Mouse (Mus musculus) stomach, postnatal 0 days (tissue): Measurements from ENCODE around the gene Praf2. TPM values are rescaled to one million over a fixed set of nuclear protein-coding genes. Genes with fewer than 3 reads are reported as not detected.

Experiments
- ATAC-seq: fragments of 200-750 bp; cut with Nextera tagmentation; 2 replicates; pipeline ENCODE4 v1.8.0; 2017; ENCODE audit not compliant: low FRiP score, low TSS enrichment
- DNase-seq: peaks from one replicate; pipeline ENCODE4 v3.0.0-alpha.2; 2016; ENCODE audit warnings: low spot score
- H3K27ac ChIP-seq: fragments of 300-500 bp; sonication (generic); replicated peaks from 2 replicates; pipeline ENCODE4 v1.5.1; 2014; ENCODE audit warnings: mild to moderate bottlenecking, control low read depth
- H3K27me3 ChIP-seq: fragments of 300-500 bp; sonication (generic); 2 replicates; pipeline ENCODE4 v1.6.1; 2014; ENCODE audit warnings: low read length; ENCODE audit not compliant: control insufficient read depth, insufficient read depth
- H3K36me3 ChIP-seq: fragments of 300-500 bp; sonication (generic); 2 replicates; pipeline ENCODE4 v1.6.1; 2014; ENCODE audit warnings: low read length, mixed read lengths; ENCODE audit not compliant: control insufficient read depth, insufficient read depth
- H3K4me1 ChIP-seq: fragments of 300-500 bp; sonication (generic); replicated peaks from 2 replicates; pipeline ENCODE4 v1.6.1; 2014; ENCODE audit warnings: antibody characterized with exemption; ENCODE audit not compliant: control insufficient read depth, insufficient read depth
- H3K4me2 ChIP-seq: fragments of 300-500 bp; sonication (generic); replicated peaks from 2 replicates; pipeline ENCODE4 v1.6.1; 2014; ENCODE audit warnings: low read depth, mild to moderate bottlenecking, control low read depth, moderate library complexity
- H3K4me3 ChIP-seq: fragments of 300-500 bp; sonication (generic); 2 replicates; pipeline ENCODE4 v1.5.1; 2014; ENCODE audit warnings: low read depth, low read length, control low read depth
- H3K9ac ChIP-seq: fragments of 300-500 bp; sonication (generic); 2 replicates; pipeline ENCODE4 v1.6.1; 2014; ENCODE audit warnings: mild to moderate bottlenecking, low read length, control low read depth, mixed read lengths
- H3K9me3 ChIP-seq: fragments of 300-500 bp; sonication (generic); 2 replicates; pipeline ENCODE4 v1.6.1; 2016; ENCODE audit warnings: low read length; ENCODE audit not compliant: control insufficient read depth
- CTCF ChIP-seq: IDR thresholded peaks from 2 replicates; pipeline ENCODE4 v1.5.1; 2016; ENCODE audit warnings: antibody characterized with exemption, low read depth, mild to moderate bottlenecking, moderate library complexity
- EP300 ChIP-seq: optimal IDR thresholded peaks from 2 replicates; pipeline ENCODE3; 2016; ENCODE audit warnings: antibody characterized with exemption
- WGBS: fragments of 180-500 bp; shearing (Covaris S2); extraction: QIAGEN DNeasy Blood & Tissue Kit; methylation state at CpG from one replicate; pipeline ENCODE4 v1.1.7; 2014; 5-methylcytosine and 5-hydroxymethylcytosine counted together
- polyA plus RNA-seq: library from polyadenylated mRNA; unstranded; fragments of >200 nt; fragmentation: Nextera tagmentation; extraction: Ambion mirVana; gene quantifications from 2 replicates; pipeline ENCODE4 v1.2.1, GENCODE M21; 2015

Gene Praf2
- polyA plus RNA-seq, 1 experiment from 2014 or later = 26.0 TPM

DNA sequence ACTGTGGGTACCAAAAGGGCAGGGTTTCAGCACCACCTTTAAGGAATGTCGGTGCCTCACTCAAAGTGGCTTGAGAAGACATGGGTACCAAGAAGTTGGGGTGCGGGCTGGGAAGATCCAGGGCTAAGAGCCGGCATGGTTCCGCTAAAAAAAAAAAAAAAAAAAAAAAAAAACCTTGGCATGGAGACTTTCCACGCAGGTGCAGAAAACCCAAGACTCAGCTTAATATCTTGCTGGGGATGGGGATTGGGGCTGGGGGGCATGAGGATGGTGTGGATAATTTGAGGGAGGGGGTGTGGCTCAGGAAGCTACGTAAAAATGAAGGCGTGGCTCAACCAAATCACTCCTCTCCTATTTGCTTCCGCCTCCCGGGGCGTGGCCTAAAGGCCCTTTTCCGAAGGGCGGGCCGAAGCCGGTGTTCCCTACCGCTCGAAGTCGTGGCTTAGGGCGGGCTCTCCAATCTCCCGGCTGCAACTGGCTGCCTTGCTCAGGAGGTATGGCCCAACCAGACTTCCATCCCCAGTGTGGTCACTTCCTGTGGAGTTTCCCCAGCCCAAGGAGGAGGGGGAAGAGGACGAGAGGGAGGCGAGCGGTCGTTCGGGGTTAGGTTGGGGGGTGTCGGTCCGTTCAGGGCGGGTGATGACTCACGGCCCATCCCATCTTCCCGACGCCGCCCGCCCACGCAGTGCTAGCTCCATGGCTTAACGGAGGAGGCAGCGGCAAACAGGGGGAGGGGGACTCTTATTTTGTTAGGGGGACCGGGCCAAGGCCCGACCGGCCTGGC lies 34.1 kb downstream of the Praf2 start, which contains the start of gene Tfe3:
Tfe3 (plus strand) TSS at position 424 of the 784 bp plus-strand sequence.
- Histone ChIP-seq H3K9me3 (no peaks in the 10 kb centered on the region), H3K36me3 (no peaks in the 10 kb centered on the region), H3K9ac (peak within 1 kb of the TSS; percentile 71), H3K4me3 (peak within 1 kb of the TSS; percentile 54), H3K27ac (peak within 1 kb of the TSS; percentile 89), H3K4me2 (peak within 1 kb of the TSS; percentile 61), H3K27me3 (no peaks in the 10 kb centered on the region), H3K4me1 (no peaks in the 10 kb centered on the region)
- ATAC-seq (peak; percentile 98), DNase-seq (peak; percentile 92)
- WGBS = 22% methylated on average over 35 of the region's 38 CpGs
- TF ChIP-seq CTCF = 0 out of 2 replicates have a peak, but pooled peaks have one; percentile 4
- TF ChIP-seq EP300 = no peak

DNA sequence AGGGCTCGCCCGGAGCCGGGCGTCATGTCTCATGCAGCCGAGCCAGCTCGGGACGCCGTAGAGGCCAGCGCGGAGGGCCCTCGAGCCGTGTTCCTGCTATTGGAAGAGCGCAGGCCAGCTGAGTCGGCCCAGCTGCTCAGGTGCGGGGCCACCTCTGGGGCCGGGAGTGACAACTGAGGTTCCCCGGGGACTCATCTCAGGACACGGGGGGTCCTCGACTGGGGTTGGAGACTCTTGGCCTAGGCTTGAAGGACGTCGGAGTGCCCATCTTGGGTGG lies 34.6 kb downstream of the Praf2 start:
- no peaks in the 10 kb centered on the region for H3K9me3 ChIP-seq
- ATAC-seq (no peak), DNase-seq (no peak)
- peak overlapping the region; percentile 61 for H3K4me2 ChIP-seq
- no peaks in the 10 kb centered on the region for H3K27me3 ChIP-seq
- H3K27ac ChIP-seq = peak overlapping the region; percentile 89
- 19% methylated on average over 16 of the region's 21 CpGs for WGBS
- peak overlapping the region; percentile 71 for H3K9ac ChIP-seq
- TF ChIP-seq EP300 (no peak), CTCF (no peak)
- H3K4me3 ChIP-seq = peak overlapping the region; percentile 54
- no peaks in the 10 kb centered on the region for H3K4me1 ChIP-seq
- no peaks in the 10 kb centered on the region for H3K36me3 ChIP-seq

DNA sequence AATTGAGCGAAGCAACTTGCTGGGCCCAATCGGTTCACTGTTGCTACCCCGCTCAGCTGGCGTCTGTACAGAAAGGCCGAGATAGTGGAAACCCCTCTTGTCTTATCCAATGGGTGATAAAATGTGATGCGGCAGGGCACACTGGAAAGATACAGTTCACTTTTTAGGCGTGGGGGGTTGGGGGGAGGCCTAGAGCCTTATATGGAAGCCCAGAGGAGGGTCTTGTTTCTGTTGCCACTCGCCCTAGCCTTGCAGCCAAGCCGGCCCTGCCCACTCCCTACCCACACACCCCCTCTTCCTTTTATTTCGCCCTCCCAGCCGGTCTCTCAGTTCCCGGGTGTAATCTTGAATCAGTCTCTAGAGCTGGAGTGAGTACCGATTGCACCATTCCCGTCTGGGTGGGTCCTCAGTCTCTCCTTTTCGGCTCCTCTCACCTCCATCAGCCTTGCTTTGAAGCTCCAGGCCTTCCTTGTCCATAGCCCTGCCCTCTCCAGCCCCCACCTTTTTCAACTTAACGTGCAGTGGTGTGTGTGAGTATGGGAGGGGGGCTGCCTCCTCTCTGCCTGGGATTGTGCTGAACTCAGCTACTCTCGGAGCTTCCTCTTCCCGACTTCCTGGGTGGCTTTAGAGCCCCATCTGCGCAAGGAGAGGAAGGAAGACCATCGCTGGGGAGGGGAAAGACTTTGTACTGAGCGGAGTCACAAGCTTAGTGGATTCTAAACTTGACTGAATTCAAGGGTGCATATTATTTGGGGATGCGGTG lies 35.6 kb downstream of the Praf2 start:
- 15% methylated on average over 21 of the region's 22 CpGs for WGBS
- no peak for TF ChIP-seq EP300
- TF ChIP-seq CTCF = no peak
- DNase-seq (peak; percentile 34), ATAC-seq (no peak)
- no peaks in the 10 kb centered on the region for H3K27me3 ChIP-seq
- peak overlapping the region; percentile 61 for H3K4me2 ChIP-seq
- no peaks in the 10 kb centered on the region for H3K9me3 ChIP-seq
- H3K27ac ChIP-seq = peak overlapping the region; percentile 89; the same call in 1 of the 2 replicates
- H3K36me3 ChIP-seq = no peaks in the 10 kb centered on the region
- peak overlapping the region; percentile 71 for H3K9ac ChIP-seq
- no peaks in the 10 kb centered on the region for H3K4me1 ChIP-seq
- H3K4me3 ChIP-seq = peak overlapping the region; percentile 54

DNA sequence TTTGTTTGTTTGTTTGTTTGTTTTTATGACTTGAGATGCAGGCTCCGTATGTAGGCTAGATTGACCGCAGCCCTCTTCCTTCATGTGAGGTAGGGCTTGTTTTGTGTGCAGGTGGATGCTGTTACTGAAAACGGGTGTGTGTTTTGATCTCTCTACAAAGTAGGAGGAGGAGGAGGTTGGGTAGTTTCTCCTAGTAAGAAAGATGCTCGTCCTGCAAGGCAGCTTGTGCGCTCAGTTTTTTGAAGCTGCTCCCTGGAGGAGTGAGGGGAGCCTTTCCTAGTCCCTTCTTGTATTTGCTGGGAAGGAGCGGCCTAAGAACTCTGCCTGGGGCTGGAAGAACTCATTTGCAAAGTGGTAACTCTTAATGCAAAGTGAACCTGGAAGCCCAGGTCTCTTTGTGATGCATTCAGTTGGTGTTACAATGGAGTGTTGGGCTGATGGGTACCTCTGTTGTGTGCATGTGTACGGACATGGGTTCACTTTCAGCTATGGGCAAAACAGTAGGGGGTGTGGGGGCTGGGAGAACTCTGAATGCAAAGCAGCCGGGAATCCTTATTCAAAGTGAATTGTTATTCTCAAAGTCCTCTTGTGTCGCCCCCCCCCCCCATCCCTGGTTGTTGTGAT lies 36.5 kb downstream of the Praf2 start:
- Histone ChIP-seq H3K36me3 (no peaks in the 10 kb centered on the region), H3K4me2 (peak overlapping the region; percentile 61), H3K27ac (0 out of 2 replicates have a peak overlapping the region, but pooled peaks have one; percentile 89), H3K4me1 (no peaks in the 10 kb centered on the region), H3K9ac (no peak overlapping the region), H3K4me3 (peak overlapping the region; percentile 54), H3K27me3 (no peaks in the 10 kb centered on the region), H3K9me3 (no peaks in the 10 kb centered on the region)
- TF ChIP-seq EP300 (no peak), CTCF (no peak)
- ATAC-seq (no peak), DNase-seq (no peak)
- WGBS = 39% methylated on average over 8 of the region's 9 CpGs

DNA sequence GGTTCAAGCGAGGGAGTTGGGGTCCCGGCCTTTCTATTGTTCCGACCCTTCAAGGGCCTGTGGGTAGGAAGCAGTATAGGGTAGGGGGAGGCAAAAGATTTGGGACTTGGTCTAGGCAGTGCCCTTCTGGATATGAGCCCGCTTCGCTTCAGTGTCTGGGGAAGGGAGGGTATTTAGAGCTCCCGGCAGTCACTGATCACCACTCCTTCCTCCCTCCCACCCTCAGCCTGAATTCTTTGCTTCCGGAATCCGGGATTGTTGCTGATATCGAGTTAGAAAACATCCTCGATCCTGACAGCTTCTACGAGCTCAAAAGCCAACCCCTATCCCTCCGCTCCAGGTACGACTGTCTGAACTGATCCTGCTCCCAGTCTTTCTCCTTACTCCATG lies 37.0 kb downstream of the Praf2 start:
- H3K9ac ChIP-seq = no peak overlapping the region
- H3K36me3 ChIP-seq = no peaks in the 10 kb centered on the region
- TF ChIP-seq EP300 (no peak), CTCF (no peak)
- 26% methylated on average over 13 of the region's 13 CpGs for WGBS
- no peaks in the 10 kb centered on the region for H3K27me3 ChIP-seq
- DNase-seq (no peak), ATAC-seq (no peak)
- H3K4me2 ChIP-seq = peak overlapping the region; percentile 61
- H3K4me1 ChIP-seq = no peaks in the 10 kb centered on the region
- H3K4me3 ChIP-seq = peak overlapping the region; percentile 54; the same call in 1 of the 2 replicates
- H3K9me3 ChIP-seq = no peaks in the 10 kb centered on the region
- peak overlapping the region; percentile 69 for H3K27ac ChIP-seq
